Mouse (Mus musculus) testis, postnatal 14 days (tissue): ENCODE measurements around the gene Akap17b.

ENCODE experiments used
- DNase-seq: peaks from one replicate; pipeline ENCODE4 v3.0.0; 2021; ENCODE audit warnings: low spot score

Gene Akap17b

GRCm38 (mm10) chrX:36586629-36587303 is 58.4 kb downstream of the Akap17b start:
- DNase-seq: no peak

GRCm38 (mm10) chrX:36562079-36562478 is 83.1 kb downstream of the Akap17b start:
- no peak for DNase-seq

GRCm38 (mm10) chrX:36561650-36562049 is 83.5 kb downstream of the Akap17b start:
- peak; percentile 19 for DNase-seq

- DNase-seq: no peak
Measured at GRCm38 (mm10) chrX:36560170-36560569, 85.0 kb downstream of the Akap17b start.
